Mouse (Mus musculus) erythroblast, embryonic 14.5 days (primary cell): ENCODE measurements around the gene Ntm.

ENCODE experiments used
- GATA1 ChIP-seq: IDR thresholded peaks from 2 replicates; pipeline ENCODE4 v1.6.1; 2012; ENCODE audit warnings: low read length, inconsistent platforms, mixed read lengths
- TAL1 ChIP-seq: IDR thresholded peaks from 3 replicates; pipeline ENCODE4 v1.6.1; 2012; ENCODE audit warnings: low read length, inconsistent platforms, mixed read lengths

DNA sequence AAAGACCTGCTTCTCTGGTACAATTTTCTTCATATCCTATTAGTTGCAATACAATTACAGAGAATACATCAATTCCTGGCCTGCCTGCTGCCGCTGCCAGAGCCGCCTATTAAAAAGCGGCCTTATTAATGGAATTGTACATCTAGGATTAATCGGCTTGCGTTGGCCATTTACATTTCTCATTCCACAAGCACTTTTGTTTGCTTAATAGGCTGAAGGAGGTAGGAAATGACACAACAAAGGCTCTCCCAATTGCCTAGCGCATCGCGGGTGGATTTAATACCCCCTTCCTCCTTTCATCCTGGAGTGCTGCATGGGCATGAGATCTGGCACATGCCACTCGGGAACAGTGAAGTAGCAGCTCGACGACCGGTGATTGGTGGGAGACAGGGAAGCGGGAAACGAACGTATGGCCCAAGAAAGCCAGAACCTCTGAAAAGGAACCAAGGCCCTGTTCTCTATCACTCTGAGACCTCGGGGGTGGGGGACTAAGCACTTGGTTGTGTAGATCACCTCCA is 23.4 kb downstream of the Ntm start:
- TF ChIP-seq GATA1: no peak
- no peak for TF ChIP-seq TAL1
